Mouse (Mus musculus): ENCODE data around the gene Ccng2.

The Ccng2 gene

GRCm38 (mm10) chr5:93266883-93267704 lies at the start of gene Ccng2:
Gene Ccng2, plus strand, starts transcription at chr5:93267257.
- peak; percentile 99 to 100 for DNase-seq (ENCODE audit: low spot score in 2 of 2)

GRCm38 (mm10) chr5:93218375-93218774 lies 48.7 kb upstream of the Ccng2 start:
- no peak for DNase-seq (ENCODE audit: low spot score in 2 of 2)

DNA sequence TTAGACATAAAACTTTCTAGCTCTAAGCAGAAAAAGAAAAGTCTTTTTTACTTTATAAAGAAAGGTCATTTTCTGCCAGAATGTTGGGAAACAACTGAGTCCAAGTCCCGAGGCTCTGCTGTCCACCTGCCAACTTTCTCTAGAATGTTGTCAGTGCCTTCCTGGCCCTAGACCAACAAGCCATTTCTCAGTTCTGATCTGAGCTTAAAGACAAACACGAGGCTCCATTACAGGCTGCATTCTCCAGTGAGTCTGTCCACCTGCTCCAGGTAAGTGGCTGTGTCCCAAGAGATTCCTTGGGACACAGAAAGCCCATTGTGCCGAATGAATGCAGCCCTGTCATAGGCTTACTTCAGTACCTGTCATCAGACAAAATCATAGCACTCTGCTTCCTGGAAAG lies 45.4 kb upstream of the Ccng2 start:
- no peak for DNase-seq (ENCODE audit: low spot score in 2 of 2)

- no peak for DNase-seq (ENCODE audit: low spot score in 2 of 2)
Observed at GRCm38 (mm10) chr5:93224549-93224948, 42.5 kb upstream of the Ccng2 start.

GRCm38 (mm10) chr5:93227157-93227556 lies 39.9 kb upstream of the Ccng2 start:
- no peak for DNase-seq (ENCODE audit: low spot score in 2 of 2)

GRCm38 (mm10) chr5:93229527-93229926 lies 37.5 kb upstream of the Ccng2 start:
- no peak for DNase-seq (ENCODE audit: low spot score in 2 of 2)

DNA sequence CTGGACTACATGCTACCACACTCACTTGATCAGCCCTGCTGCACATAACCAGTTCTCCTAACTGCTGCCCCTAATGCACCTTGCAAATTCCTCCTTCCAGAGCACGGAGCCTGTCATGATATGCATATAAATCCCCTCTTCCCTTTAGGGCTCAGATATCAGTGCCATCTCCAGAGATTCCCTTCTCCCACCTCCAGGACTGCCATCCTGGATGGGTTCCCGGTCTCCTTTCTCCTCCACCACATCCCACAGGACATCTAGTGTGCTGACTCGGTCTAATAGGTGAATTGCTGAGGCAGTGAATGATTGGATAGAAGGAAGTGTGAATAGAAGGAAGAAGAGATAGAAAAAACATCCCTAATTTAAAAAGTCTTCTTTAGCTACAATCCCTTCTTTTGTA lies 35.3 kb upstream of the Ccng2 start:
- DNase-seq (ENCODE audit: low spot score in 2 of 2), result no peak

- DNase-seq (ENCODE audit: low spot score in 2 of 2), result no peak
Observed at GRCm38 (mm10) chr5:93232838-93233237, 34.2 kb upstream of the Ccng2 start.

- peak; percentile 27 to 34 for DNase-seq (ENCODE audit: low spot score in 2 of 2)
Observed at GRCm38 (mm10) chr5:93234130-93234529, 32.9 kb upstream of the Ccng2 start.

DNA sequence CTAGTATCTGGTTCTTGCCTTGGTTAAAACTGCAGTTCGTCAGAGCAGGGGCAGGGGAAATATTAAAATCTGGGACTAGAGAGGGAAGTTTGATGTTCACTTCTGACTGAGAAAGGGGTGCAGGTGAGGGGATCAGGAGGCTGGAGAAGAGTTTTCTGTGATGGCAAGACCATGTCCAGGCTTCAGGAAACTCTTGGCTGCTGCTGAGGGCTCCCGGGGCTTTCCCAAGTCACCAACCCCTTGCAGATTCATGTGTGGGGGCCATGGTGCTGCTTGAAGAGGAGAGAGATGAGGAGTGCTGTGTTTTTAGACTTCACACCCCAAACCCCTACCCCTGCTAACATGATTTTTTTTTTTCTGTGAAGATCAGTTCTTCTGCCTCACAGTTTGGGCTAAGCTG lies 32.5 kb upstream of the Ccng2 start:
- DNase-seq (ENCODE audit: low spot score in 2 of 2), result no peak

DNA sequence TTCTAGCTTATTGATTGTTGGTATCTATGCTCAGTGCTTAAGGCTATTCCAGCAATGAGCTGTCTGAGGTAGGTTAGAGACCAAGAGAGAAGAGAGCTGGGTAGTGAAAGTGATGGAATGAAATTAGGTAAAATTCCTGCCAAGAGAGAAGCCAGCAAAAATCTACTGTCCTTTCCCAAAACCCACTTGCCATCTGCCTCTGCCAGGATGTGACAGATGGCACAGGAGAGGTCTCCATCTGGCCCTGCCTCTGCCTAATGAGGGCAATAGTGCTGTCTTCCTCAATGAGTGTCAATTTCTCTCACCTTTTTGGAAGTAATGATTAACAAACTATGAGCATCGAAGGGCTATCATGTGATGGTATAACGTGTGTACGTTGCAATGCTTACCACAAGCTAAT lies 31.2 kb upstream of the Ccng2 start:
- DNase-seq (ENCODE audit: low spot score in 2 of 2), result no peak

- DNase-seq (ENCODE audit: low spot score in 2 of 2), result no peak
Observed at GRCm38 (mm10) chr5:93236541-93236940, 30.5 kb upstream of the Ccng2 start.

DNA sequence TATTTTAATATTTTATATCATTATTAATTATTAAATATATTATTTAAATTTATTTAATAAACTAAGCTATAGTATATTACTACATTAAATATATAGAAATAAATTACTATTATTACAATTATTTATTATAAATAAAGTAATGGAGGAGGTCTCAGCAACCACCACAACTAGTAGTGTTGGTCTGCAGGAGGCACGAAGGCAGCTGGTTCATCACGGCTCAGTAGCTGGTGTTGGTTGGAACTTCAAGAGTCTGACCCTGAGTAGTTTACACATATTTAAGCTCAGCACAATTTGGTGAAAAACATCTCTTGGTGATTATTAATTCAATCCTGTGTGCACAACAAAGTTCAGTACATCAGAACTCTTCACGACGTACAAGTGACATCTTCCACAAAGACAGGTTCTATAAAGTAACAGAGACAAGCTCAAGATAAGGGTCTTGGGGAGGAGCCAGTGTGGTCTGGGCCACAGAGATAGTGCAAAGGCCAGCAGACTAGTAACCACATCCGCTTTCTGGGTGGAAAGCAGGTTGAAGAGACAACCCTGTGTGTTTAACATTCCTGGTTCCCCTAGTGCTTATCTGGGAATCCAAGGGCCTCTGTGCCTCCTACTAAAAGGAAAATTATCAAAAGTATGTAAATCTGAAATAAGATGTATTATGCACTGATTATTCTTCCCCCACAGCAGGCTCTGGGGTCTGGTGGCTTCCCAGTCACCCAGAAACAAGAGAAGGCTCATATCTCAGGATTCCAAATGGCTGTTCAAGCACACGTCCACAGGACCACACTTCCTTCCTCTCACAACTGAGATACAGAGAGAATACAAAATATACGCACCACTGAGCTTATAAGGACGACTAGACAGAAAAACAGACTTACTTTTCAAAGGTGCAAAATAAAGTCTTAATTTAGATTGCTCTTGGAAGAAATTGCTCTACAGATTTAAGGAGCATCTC lies 27.2 kb upstream of the Ccng2 start:
- no peak for DNase-seq (ENCODE audit: low spot score in 2 of 2)

- DNase-seq (ENCODE audit: low spot score in 2 of 2), result no peak
Observed at GRCm38 (mm10) chr5:93245280-93245679, 21.8 kb upstream of the Ccng2 start.

GRCm38 (mm10) chr5:93249940-93250578 lies 17.0 kb upstream of the Ccng2 start:
- no peak for DNase-seq (ENCODE audit: low spot score in 2 of 2)

DNA sequence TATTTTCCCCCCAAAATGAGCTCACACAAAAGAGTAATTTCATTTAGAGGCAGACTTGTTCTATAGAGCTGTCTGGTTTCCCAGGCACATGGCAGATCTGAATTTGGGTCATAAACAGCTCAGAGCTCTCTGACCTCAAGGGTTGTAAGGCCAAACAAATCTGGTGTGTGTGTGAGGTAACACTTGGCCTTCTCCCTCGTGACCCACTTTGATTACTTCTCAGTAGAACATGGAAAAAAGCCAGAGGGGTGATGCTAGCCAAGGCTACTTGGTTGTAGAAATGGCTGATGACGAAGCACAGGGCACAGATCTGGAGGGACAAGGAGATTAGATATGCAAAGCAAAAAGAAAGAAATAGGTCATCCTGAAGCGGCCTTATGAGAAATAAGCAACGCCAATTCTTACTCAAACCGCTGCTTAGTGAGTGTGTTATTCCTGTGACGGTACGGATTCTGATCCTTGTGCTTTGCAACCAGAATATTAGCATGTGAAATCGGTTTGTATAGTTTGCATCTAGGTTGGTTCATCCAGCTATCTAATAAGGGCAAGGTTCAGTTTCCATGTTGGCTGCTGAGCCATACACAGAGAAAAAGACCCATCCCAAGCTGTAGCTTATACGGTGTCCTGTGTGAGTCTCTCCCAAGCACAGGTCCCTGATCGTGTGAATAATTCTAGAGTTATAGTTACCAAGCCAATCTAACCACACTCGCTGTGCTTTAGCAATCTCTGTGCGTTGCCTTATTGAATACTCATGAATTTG lies 15.9 kb upstream of the Ccng2 start:
- DNase-seq (ENCODE audit: low spot score in 2 of 2), result no peak

GRCm38 (mm10) chr5:93255759-93256265 lies 11.2 kb upstream of the Ccng2 start:
- no peak for DNase-seq (ENCODE audit: low spot score in 2 of 2)

DNA sequence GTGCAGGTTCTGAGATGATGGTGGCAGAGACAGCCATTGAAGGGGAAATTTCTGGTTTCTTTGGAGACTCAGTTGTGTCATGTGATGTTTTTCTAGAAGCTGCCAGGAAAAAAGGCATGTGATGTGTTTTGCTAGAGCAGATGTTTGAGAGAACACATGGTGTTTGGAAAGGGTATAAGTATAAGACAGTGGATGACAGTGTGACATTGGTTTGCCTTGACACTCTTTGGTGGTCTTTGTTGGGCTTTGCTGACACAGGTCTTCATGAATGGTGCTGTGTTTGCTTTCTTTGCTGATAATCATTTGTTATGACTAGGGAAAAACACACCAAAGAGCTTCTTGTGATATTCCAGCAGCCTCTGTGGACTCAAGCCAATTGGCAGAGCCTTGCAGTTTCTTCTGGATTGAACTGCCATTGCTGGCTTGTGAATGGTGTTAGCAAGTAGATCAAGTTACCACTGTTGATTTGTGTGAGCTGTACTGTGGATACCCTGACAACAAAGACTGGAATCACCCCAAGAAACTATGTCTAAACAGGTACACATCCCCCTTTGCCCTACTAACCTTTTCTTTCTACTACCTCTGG lies 10.1 kb upstream of the Ccng2 start:
- DNase-seq (ENCODE audit: low spot score in 2 of 2), result no peak

DNA sequence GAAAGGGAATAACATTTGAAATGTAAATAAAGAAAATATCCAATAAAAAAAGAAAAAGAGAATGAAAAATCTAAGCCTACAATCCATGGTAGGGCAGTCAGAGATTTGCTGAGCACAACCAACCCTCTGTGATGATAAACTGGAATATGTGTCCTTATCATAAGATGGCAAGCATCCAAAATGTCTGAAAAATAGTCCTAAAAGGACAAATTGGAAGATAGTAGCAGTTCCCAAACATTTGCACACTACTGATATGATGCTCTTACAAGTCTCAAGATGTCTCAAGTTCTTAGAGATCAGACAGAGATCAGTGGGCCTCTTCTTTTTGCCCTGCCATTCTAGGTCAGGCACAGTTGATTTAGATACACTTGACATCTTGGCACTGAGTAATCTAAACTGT lies 7.7 kb upstream of the Ccng2 start:
- no peak for DNase-seq (ENCODE audit: low spot score in 2 of 2)

DNA sequence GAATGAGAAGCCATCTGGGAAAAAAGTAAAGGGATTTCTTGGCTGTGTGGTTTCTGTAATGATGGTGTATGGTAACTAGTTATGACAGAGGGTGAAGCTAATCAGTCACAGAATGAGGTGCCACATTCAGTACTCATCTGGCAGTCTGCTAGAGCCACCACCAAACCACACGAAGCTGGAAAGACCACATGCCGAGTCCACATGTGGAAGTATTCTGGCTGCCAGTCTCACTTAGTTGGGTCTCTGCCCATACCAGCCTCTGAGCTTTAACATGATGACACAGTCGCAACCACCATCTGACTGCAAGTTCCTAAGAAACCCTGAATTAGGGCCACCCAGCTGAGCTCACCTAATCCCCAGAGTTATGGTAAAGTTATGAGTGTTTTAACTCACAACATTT lies 6.1 kb upstream of the Ccng2 start:
- DNase-seq (ENCODE audit: low spot score in 2 of 2), result no peak

DNA sequence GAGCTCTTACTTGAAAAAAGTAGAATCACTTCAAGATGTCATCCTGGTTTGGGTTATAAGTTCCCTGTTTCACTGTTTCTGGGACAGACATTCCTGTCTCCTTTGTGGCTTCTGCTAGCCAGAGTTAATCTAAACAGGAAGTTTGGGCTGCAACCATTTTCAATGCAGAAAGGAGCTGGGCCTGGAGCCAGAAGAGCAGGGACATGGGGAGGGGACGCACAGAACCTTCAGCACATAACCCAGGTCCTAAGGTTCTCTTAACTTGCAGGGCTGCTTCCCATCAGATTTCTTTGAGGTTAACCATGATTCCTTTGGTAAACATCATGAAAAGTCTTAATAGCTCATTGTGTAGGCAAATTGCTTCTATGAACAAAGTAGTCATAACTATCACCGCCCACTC lies 4.3 kb upstream of the Ccng2 start:
- peak in 1 of 2 experiments; percentile 33 for DNase-seq (ENCODE audit: low spot score in 2 of 2)
